Mouse (Mus musculus) small intestine, adult 2 months (tissue): ENCODE results near the gene Mri1. TPM values are rescaled to one million over a fixed set of nuclear protein-coding genes. Genes with fewer than 3 reads are reported as not detected.
A peak's percentile ranks its signal among the peaks of the same experiment; 100 is the strongest.

Experiments
- H3K27ac ChIP-seq: fragments of 200-500 bp; 2 replicates; pipeline ENCODE4 v1.5.1; 2012; ENCODE audit warnings: low read depth, low read length, control low read depth, inconsistent platforms; ENCODE audit not compliant: insufficient read depth
- H3K27me3 ChIP-seq: fragments of 200-500 bp; 2 replicates; pipeline ENCODE4 v1.6.1; 2012; ENCODE audit warnings: mild to moderate bottlenecking, moderate library complexity, low read length, inconsistent platforms; ENCODE audit not compliant: control insufficient read depth, insufficient read depth
- H3K36me3 ChIP-seq: fragments of 200-500 bp; 2 replicates; pipeline ENCODE4 v1.6.1; 2012; ENCODE audit warnings: mild to moderate bottlenecking, low read length, control low read depth, inconsistent platforms; ENCODE audit not compliant: control insufficient read depth, insufficient read depth
- H3K4me1 ChIP-seq: fragments of 200-500 bp; 2 replicates; pipeline ENCODE4 v1.6.1; 2012; ENCODE audit warnings: low read length, inconsistent platforms, mixed read lengths; ENCODE audit not compliant: control insufficient read depth, insufficient read depth, insufficient read length
- H3K4me3 ChIP-seq: fragments of 200-500 bp; 2 replicates; pipeline ENCODE4 v1.5.1; 2012; ENCODE audit warnings: low read depth, mild to moderate bottlenecking, control low read depth, inconsistent platforms, low read length, moderate library complexity
- CTCF ChIP-seq: fragments of 200-500 bp; IDR thresholded peaks from 2 replicates; pipeline ENCODE4 v1.5.1; 2012; ENCODE audit warnings: low read depth, mild to moderate bottlenecking, control low read depth, inconsistent platforms, low read length, moderate library complexity, mixed read lengths; ENCODE audit not compliant: insufficient replicate concordance, insufficient read length; ENCODE audit errors: extremely low read depth
- POLR2A ChIP-seq: fragments of 200-500 bp; IDR thresholded peaks from 2 replicates; pipeline ENCODE4 v1.6.1; 2012; ENCODE audit warnings: low read depth, mild to moderate bottlenecking, control low read depth, inconsistent platforms, low read length, moderate library complexity
- WGBS: fragments of 180-500 bp; shearing (Covaris S2); methylation state at CpG from one replicate; pipeline ENCODE4 v1.1.7; 2018; 5-methylcytosine and 5-hydroxymethylcytosine counted together
- polyA plus RNA-seq: library from polyadenylated mRNA; depleted of rRNA; stranded (reverse); fragments of >200 nt; gene quantifications from 2 replicates; pipeline ENCODE4 v1.2.3, GENCODE M21; 2012

Gene Mri1
- polyA plus RNA-seq, 1 experiment = 76.0 TPM

DNA sequence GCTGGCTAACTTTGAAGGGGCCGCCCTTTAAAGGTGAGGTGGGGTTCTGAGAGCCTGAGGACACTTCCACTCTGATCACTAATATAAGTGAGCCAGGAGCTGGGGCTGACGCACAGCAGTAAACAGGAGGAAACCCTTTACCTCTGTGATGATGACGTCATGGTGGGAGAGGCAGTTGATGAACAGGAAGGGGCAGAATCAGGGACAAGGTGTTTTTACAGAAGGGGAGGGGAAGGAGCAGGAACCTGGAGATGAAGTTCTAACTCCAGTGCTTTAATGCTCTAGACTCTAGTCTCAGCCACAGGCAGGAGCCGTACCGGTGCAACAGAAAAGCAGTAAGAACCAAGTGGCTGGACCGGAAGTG is 686 bp downstream of the Mri1 start:
- 10% methylated on average over 6 of the region's 6 CpGs for WGBS
- no peaks in the 10 kb centered on the region for H3K27me3 ChIP-seq
- peak overlapping the region; percentile 80 for H3K4me3 ChIP-seq
- peaks cover 6% of the 10 kb centered on the region for H3K4me1 ChIP-seq
- H3K36me3 ChIP-seq = peaks cover 39% of the 10 kb centered on the region
- no peak for TF ChIP-seq CTCF
- no peak for TF ChIP-seq POLR2A
- H3K27ac ChIP-seq = peak overlapping the region; percentile 76

DNA sequence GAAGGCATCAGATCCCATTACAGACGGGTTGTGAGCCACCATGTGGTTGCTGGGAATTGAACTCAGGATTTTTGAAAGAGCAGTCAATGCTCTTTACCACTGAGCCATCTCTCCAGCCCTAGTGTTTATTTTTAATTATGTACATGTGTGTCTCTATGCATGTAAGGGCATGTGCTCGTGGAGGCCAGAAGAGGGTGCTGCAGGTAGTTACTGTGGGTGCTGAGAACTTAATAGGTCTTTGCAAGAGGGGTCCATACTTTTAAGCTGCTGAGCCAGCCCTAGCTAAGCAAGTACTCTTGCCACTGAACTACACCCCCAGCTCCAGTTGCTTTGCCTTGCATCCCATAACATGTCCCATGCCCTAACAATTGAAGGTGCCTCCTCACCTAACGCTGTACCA is 1.3 kb downstream of the Mri1 start:
- WGBS = 87% methylated on average over 3 of the region's 3 CpGs
- Histone ChIP-seq H3K27me3 (no peaks in the 10 kb centered on the region), H3K27ac (no peak overlapping the region; the same call in 1 of the 2 replicates), H3K36me3 (peaks cover 38% of the 10 kb centered on the region), H3K4me3 (peak overlapping the region; percentile 80), H3K4me1 (peaks cover 6% of the 10 kb centered on the region)
- TF ChIP-seq CTCF (peak; percentile 10; the same call in 1 of the 2 replicates), POLR2A (no peak)

DNA sequence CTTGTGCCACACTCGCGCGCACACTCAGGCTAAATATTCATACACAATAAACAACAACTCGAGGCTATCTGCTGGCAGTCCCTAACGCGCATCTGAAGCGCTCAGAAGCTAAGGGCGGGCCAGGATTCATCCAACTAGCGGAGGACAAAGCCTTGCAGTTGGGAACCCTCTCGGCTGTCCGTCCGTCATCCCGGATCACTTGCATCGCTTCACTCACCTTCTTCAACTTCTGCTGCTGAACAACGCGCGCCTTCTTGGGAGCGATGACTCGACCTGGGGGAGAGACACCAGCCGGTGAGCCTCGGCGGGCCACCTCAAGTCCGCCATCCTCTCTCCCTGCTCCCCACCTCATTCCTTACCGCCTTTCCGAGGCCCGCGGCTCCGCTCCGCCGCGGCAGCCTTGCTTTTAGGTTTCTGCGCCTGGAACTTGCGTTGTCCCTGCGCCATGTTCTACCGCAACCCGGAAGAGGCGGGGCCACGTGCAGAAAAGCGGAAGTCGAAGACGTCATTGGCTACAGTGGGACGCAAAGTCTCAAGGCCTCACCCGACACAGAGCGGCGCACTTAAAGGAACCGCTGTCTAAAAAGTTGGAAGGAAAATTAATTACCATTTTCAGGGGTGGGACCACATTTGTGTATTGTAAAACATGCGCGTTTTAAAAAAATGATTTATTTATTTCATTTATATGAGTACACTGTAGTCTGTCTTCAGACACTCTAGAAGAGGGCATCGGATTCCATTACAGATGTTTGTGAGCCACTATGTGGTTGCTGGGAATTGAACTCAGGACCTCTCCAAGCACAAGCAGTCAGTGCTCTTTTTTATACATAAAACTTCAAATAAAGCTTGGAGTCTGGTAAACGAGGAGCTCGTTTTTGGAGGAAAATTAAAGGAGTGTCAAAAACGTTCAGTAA is 7.6 kb downstream of the Mri1 start, which contains the start of gene D8Ertd738e:
TSS of gene D8Ertd738e (minus strand) at position 463 of the 914 bp plus-strand sequence.
- WGBS = 3% methylated on average over 52 of the region's 52 CpGs
- H3K27ac ChIP-seq = peak within 1 kb of the TSS; percentile 43
- peaks cover 43% of the 10 kb centered on the region for H3K36me3 ChIP-seq
- no peaks in the 10 kb centered on the region for H3K4me1 ChIP-seq
- H3K27me3 ChIP-seq = no peaks in the 10 kb centered on the region
- peak within 1 kb of the TSS; percentile 94 for H3K4me3 ChIP-seq
- no peak for TF ChIP-seq CTCF
- TF ChIP-seq POLR2A = peak; percentile 80; the same call in 1 of the 2 replicates

DNA sequence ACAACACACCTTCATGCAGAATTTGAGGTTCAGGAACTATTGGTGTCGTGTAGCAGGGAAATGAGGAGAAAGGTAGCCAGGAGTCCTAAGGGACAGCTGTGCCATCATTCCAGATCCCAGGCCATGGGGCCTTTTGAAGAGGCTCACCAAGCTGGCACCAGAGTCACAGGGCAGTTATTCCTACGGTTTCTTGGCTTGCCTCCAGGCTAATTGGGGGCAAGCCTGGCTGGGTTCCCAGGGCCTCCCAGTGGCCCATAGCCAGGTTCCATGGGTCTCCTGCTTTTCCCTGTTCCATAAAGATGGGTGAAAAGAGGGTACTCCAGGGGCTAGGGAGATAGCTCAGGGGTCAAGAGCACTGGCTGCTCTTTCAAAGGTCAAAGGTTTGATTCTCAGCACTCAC is 15.3 kb downstream of the Mri1 start:
- peaks cover 16% of the 10 kb centered on the region for H3K4me1 ChIP-seq
- 13% methylated on average over 2 of the region's 2 CpGs for WGBS
- H3K4me3 ChIP-seq = no peak overlapping the region
- TF ChIP-seq CTCF (no peak), POLR2A (no peak)
- no peak overlapping the region for H3K27ac ChIP-seq
- peaks cover 19% of the 10 kb centered on the region for H3K36me3 ChIP-seq
- H3K27me3 ChIP-seq = no peaks in the 10 kb centered on the region

DNA sequence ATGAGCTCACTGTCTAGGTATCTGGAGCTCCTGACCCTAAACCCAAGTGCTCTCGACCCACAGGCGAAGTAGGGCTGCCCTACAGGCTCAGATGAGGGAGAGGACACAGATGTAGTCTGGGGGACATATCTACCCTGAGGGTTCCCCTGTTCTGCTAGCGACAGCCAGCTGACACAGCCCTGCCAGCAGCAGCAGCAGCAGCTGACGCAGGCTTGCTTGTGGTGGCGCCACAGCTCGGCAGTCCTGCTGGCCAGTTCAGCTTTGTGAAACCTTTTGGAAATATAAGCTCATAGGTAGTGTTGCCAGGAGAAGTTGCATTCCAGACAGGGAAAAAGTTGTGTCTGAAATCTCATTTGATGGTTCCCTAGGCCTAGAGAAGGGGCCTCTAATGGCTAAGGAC is 16.0 kb downstream of the Mri1 start:
- peaks cover 16% of the 10 kb centered on the region for H3K4me1 ChIP-seq
- no peak overlapping the region for H3K27ac ChIP-seq
- 61% methylated on average over 6 of the region's 6 CpGs for WGBS
- no peak overlapping the region for H3K4me3 ChIP-seq
- no peaks in the 10 kb centered on the region for H3K27me3 ChIP-seq
- no peak for TF ChIP-seq CTCF
- TF ChIP-seq POLR2A = no peak
- H3K36me3 ChIP-seq = peaks cover 14% of the 10 kb centered on the region

DNA sequence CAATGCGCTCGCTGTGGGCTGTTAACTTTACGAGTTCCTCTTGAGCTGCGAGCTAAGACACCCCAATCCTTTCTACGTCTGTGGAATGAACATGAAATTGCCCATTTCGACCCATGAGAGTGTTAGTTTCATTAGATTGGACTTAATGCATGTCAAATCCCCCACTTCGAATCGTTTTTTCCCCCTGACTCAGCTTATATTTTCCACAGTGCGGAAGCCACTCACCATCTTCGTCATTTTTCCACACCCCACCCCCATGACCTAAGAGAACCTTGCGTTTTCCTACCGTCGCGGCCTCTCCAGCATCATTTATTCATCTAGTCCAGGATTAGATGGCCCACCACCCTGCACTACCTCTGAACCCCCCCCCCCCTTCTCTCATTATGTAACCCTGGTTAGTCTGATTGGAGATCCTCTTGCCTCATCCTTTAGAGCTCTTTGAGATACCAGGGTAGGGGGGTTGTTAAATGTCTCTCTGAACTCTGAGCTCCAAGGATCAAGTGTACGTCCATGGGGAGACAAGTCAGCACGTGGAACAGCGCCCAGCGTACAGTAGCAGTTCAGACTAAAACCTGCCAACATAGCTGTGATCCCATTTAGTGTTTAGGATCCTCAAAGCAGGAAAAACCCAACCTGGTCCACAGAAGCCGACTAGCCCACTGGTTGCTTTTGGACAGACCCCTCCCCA is 19.4 kb downstream of the Mri1 start:
- H3K27me3 ChIP-seq = no peaks in the 10 kb centered on the region
- TF ChIP-seq CTCF (no peak), POLR2A (no peak)
- 12% methylated on average over 19 of the region's 19 CpGs for WGBS
- H3K4me1 ChIP-seq = peaks cover 16% of the 10 kb centered on the region
- H3K4me3 ChIP-seq = peak overlapping the region; percentile 82
- no peaks in the 10 kb centered on the region; the same call in 1 of the 2 replicates for H3K36me3 ChIP-seq
- H3K27ac ChIP-seq = peak overlapping the region; percentile 67

DNA sequence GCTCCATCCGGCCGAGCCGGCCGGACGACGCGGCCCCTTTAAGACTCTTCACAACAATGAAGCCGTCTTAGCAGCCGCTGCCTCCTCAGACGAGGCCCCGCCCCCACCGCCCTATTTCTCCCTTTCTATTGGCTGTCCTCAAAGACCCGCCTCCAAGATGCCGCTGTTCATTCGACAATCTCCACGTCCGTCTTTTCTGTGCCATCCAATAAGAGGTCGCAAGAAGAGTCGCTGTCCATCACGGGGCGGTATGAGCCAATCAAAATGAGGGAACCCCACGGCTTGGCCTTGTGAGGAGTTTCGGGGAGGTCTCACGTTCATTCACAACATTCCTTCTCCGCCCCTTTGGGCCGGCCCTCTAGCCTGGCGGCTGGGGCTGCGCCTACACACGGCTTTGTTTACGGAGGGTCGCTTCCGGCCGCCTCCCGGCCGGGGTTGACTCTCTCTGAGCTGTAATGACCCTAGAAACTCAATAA is 20.1 kb downstream of the Mri1 start, which contains the start of gene Zswim4:
TSS of gene Zswim4 (minus strand) at position 58 of the 476 bp plus-strand sequence.
- H3K4me3 ChIP-seq = peak within 1 kb of the TSS; percentile 82
- H3K4me1 ChIP-seq = peaks cover 13% of the 10 kb centered on the region
- no peaks in the 10 kb centered on the region; the same call in 1 of the 2 replicates for H3K36me3 ChIP-seq
- WGBS = under 1% methylated on average over 35 of the region's 35 CpGs
- no peaks in the 10 kb centered on the region for H3K27me3 ChIP-seq
- H3K27ac ChIP-seq = peak within 1 kb of the TSS; percentile 67
- TF ChIP-seq POLR2A (no peak; the same call in 1 of the 2 replicates), CTCF (no peak)
